Mouse (Mus musculus): Measurements from ENCODE around the gene Gm11034. TPM values are rescaled to one million over a fixed set of nuclear protein-coding genes. Genes with fewer than 3 reads are reported as not detected.

Gene Gm11034
- polyA plus RNA-seq, 1 experiment = not detected

- DNase-seq = no peak
- TF ChIP-seq POLR2A (IDR thresholded peaks at IDR 0.05; ENCODE audit: control insufficient read depth, extremely low read depth, insufficient read depth, low read length, poor library complexity) = no peak
- TF ChIP-seq CTCF (IDR thresholded peaks at IDR 0.05; ENCODE audit: borderline replicate concordance, control insufficient read depth, extremely low read depth, insufficient read depth, low read length, poor library complexity) = no peak
- H3K27me3 ChIP-seq (ENCODE audit: control insufficient read depth, insufficient read depth, low read length) = no peaks in the 10 kb centered on the region
- no peak overlapping the region for H3K27ac ChIP-seq (ENCODE audit: control insufficient read depth, insufficient read depth, low read length)
- H3K36me3 ChIP-seq (ENCODE audit: control insufficient read depth, insufficient read depth, low read length) = peaks cover 15% of the 10 kb centered on the region
- 0 out of 2 replicates have a peak, but pooled peaks cover 4% of the 10 kb centered on the region for H3K4me1 ChIP-seq (replicated peaks; ENCODE audit: control insufficient read depth, insufficient read depth, low read length)
- no peak overlapping the region for H3K4me3 ChIP-seq (ENCODE audit: control insufficient read depth, insufficient read depth, low read length)
- 88% methylated on average over 1 of the region's 1 CpGs for WGBS
These were observed 44.4 kb upstream of the Gm11034 start for GRCm38 (mm10) chr8:72257902-72258238.

- TF ChIP-seq CTCF (IDR thresholded peaks at IDR 0.05; ENCODE audit: borderline replicate concordance, control insufficient read depth, extremely low read depth, insufficient read depth, low read length, poor library complexity) (peak; percentile 33; the same call in 1 of the 2 replicates), POLR2A (IDR thresholded peaks at IDR 0.05; ENCODE audit: control insufficient read depth, extremely low read depth, insufficient read depth, low read length, poor library complexity) (no peak)
- DNase-seq = peak; percentile 62
- Histone ChIP-seq H3K27ac (ENCODE audit: control insufficient read depth, insufficient read depth, low read length) (no peak overlapping the region), H3K4me3 (ENCODE audit: control insufficient read depth, insufficient read depth, low read length) (no peak overlapping the region), H3K27me3 (ENCODE audit: control insufficient read depth, insufficient read depth, low read length) (no peaks in the 10 kb centered on the region), H3K36me3 (ENCODE audit: control insufficient read depth, insufficient read depth, low read length) (peaks cover 15% of the 10 kb centered on the region), H3K4me1 (replicated peaks; ENCODE audit: control insufficient read depth, insufficient read depth, low read length) (0 out of 2 replicates have a peak, but pooled peaks cover 4% of the 10 kb centered on the region)
- WGBS = 67% methylated on average over 7 of the region's 7 CpGs
These were observed 43.9 kb upstream of the Gm11034 start for GRCm38 (mm10) chr8:72257171-72257901.

GRCm38 (mm10) chr8:72244610-72245009 lies 31.2 kb upstream of the Gm11034 start:
- H3K36me3 ChIP-seq (ENCODE audit: control insufficient read depth, insufficient read depth, low read length) = no peaks in the 10 kb centered on the region
- TF ChIP-seq POLR2A (IDR thresholded peaks at IDR 0.05; ENCODE audit: control insufficient read depth, extremely low read depth, insufficient read depth, low read length, poor library complexity) = no peak
- no peak for TF ChIP-seq CTCF (IDR thresholded peaks at IDR 0.05; ENCODE audit: borderline replicate concordance, control insufficient read depth, extremely low read depth, insufficient read depth, low read length, poor library complexity)
- H3K27ac ChIP-seq (ENCODE audit: control insufficient read depth, insufficient read depth, low read length) = no peak overlapping the region
- H3K27me3 ChIP-seq (ENCODE audit: control insufficient read depth, insufficient read depth, low read length) = no peaks in the 10 kb centered on the region
- H3K4me3 ChIP-seq (ENCODE audit: control insufficient read depth, insufficient read depth, low read length) = no peak overlapping the region
- peaks cover 16% of the 10 kb centered on the region for H3K4me1 ChIP-seq (replicated peaks; ENCODE audit: control insufficient read depth, insufficient read depth, low read length)
- WGBS = 38% methylated on average over 2 of the region's 2 CpGs
- no peak for DNase-seq

GRCm38 (mm10) chr8:72242226-72242625 lies 28.8 kb upstream of the Gm11034 start:
- DNase-seq = no peak
- TF ChIP-seq CTCF (IDR thresholded peaks at IDR 0.05; ENCODE audit: borderline replicate concordance, control insufficient read depth, extremely low read depth, insufficient read depth, low read length, poor library complexity) (no peak), POLR2A (IDR thresholded peaks at IDR 0.05; ENCODE audit: control insufficient read depth, extremely low read depth, insufficient read depth, low read length, poor library complexity) (no peak)
- Histone ChIP-seq H3K27ac (ENCODE audit: control insufficient read depth, insufficient read depth, low read length) (no peak overlapping the region), H3K27me3 (ENCODE audit: control insufficient read depth, insufficient read depth, low read length) (no peaks in the 10 kb centered on the region), H3K4me1 (replicated peaks; ENCODE audit: control insufficient read depth, insufficient read depth, low read length) (peaks cover 21% of the 10 kb centered on the region), H3K36me3 (ENCODE audit: control insufficient read depth, insufficient read depth, low read length) (no peaks in the 10 kb centered on the region), H3K4me3 (ENCODE audit: control insufficient read depth, insufficient read depth, low read length) (no peak overlapping the region)
- 94% methylated on average over 1 of the region's 1 CpGs for WGBS

GRCm38 (mm10) chr8:72240951-72241350 lies 27.5 kb upstream of the Gm11034 start:
- H3K36me3 ChIP-seq (ENCODE audit: control insufficient read depth, insufficient read depth, low read length) = no peaks in the 10 kb centered on the region
- 60% methylated on average over 7 of the region's 7 CpGs for WGBS
- TF ChIP-seq POLR2A (IDR thresholded peaks at IDR 0.05; ENCODE audit: control insufficient read depth, extremely low read depth, insufficient read depth, low read length, poor library complexity) (no peak), CTCF (IDR thresholded peaks at IDR 0.05; ENCODE audit: borderline replicate concordance, control insufficient read depth, extremely low read depth, insufficient read depth, low read length, poor library complexity) (no peak)
- DNase-seq = no peak
- H3K27ac ChIP-seq (ENCODE audit: control insufficient read depth, insufficient read depth, low read length) = no peak overlapping the region
- peak overlapping the region; percentile 73 for H3K4me3 ChIP-seq (ENCODE audit: control insufficient read depth, insufficient read depth, low read length)
- H3K27me3 ChIP-seq (ENCODE audit: control insufficient read depth, insufficient read depth, low read length) = no peaks in the 10 kb centered on the region
- H3K4me1 ChIP-seq (replicated peaks; ENCODE audit: control insufficient read depth, insufficient read depth, low read length) = peaks cover 21% of the 10 kb centered on the region

GRCm38 (mm10) chr8:72240403-72240763 lies 26.9 kb upstream of the Gm11034 start:
- H3K27me3 ChIP-seq (ENCODE audit: control insufficient read depth, insufficient read depth, low read length) = no peaks in the 10 kb centered on the region
- no peaks in the 10 kb centered on the region for H3K36me3 ChIP-seq (ENCODE audit: control insufficient read depth, insufficient read depth, low read length)
- TF ChIP-seq CTCF (IDR thresholded peaks at IDR 0.05; ENCODE audit: borderline replicate concordance, control insufficient read depth, extremely low read depth, insufficient read depth, low read length, poor library complexity) (no peak), POLR2A (IDR thresholded peaks at IDR 0.05; ENCODE audit: control insufficient read depth, extremely low read depth, insufficient read depth, low read length, poor library complexity) (no peak)
- WGBS = 1% methylated on average over 24 of the region's 24 CpGs
- H3K4me3 ChIP-seq (ENCODE audit: control insufficient read depth, insufficient read depth, low read length) = peak overlapping the region; percentile 73
- H3K4me1 ChIP-seq (replicated peaks; ENCODE audit: control insufficient read depth, insufficient read depth, low read length) = peaks cover 21% of the 10 kb centered on the region
- peak overlapping the region; percentile 34; the same call in 1 of the 2 replicates for H3K27ac ChIP-seq (ENCODE audit: control insufficient read depth, insufficient read depth, low read length)
- DNase-seq = no peak
